Mouse (Mus musculus) heart, adult 2 months (tissue): Measurements from ENCODE around the gene Prdm11. TPM values are rescaled to one million over a fixed set of nuclear protein-coding genes. Genes with fewer than 3 reads are reported as not detected.

ENCODE experiments used
- DNase-seq, 2 experiments: peaks; one replicate each; pipeline ENCODE4 v3.0.0; 2021
- H3K27ac ChIP-seq: fragments of 200-600 bp; 2 replicates; pipeline ENCODE4 v1.8.1; 2022
- H3K27me3 ChIP-seq: fragments of 200-500 bp; 2 replicates; pipeline ENCODE4 v1.6.1; 2012; ENCODE audit warnings: mild to moderate bottlenecking, low read length, inconsistent platforms, mixed read lengths; ENCODE audit not compliant: control insufficient read depth, insufficient read depth
- H3K36me3 ChIP-seq: fragments of 200-500 bp; 2 replicates; pipeline ENCODE4 v1.6.1; 2012; ENCODE audit warnings: low read length, inconsistent platforms; ENCODE audit not compliant: control insufficient read depth, insufficient read depth
- H3K4me1 ChIP-seq: fragments of 200-500 bp; 2 replicates; pipeline ENCODE4 v1.6.1; 2011; ENCODE audit warnings: low read length; ENCODE audit not compliant: control insufficient read depth, insufficient read depth
- H3K4me3 ChIP-seq: fragments of 200-600 bp; 2 replicates; pipeline ENCODE4 v1.8.1; 2022
- H3K79me2 ChIP-seq: fragments of 200-500 bp; replicated peaks from 2 replicates; pipeline ENCODE4 v1.6.1; 2012; ENCODE audit warnings: mild to moderate bottlenecking, inconsistent platforms, low read length, moderate library complexity, mixed read lengths; ENCODE audit not compliant: control insufficient read depth, insufficient read depth
- H3K9ac ChIP-seq: fragments of 200-500 bp; 2 replicates; pipeline ENCODE4 v1.6.1; 2012; ENCODE audit warnings: low read depth, mild to moderate bottlenecking, control low read depth, inconsistent platforms, low read length, mixed read lengths
- CTCF ChIP-seq: fragments of 200-600 bp; IDR thresholded peaks from 2 replicates; pipeline ENCODE4 v1.8.1; 2022; ENCODE audit warnings: antibody characterized with exemption, mild to moderate bottlenecking, moderate library complexity
- EP300 ChIP-seq: fragments of 200-500 bp; IDR thresholded peaks from 2 replicates; pipeline ENCODE4 v1.6.1; 2011; ENCODE audit warnings: low read depth, low read length, control low read depth; ENCODE audit not compliant: insufficient read depth
- POLR2A ChIP-seq: fragments of 200-500 bp; IDR thresholded peaks from 2 replicates; pipeline ENCODE4 v1.6.1; 2011; ENCODE audit warnings: mild to moderate bottlenecking, low read depth, low read length, control low read depth; ENCODE audit not compliant: insufficient read depth
- WGBS: fragments of 180-500 bp; shearing (Covaris S2); methylation state at CpG from one replicate; pipeline ENCODE4 v1.1.7; 2018; 5-methylcytosine and 5-hydroxymethylcytosine counted together
- intact Hi-C: fragments of 180-260 bp; cut with DNase I; formaldehyde crosslinking; loops from one replicate; pipeline ENCODE4 v1.15.1; 2025
- polyA plus RNA-seq: library from polyadenylated mRNA; depleted of rRNA; stranded (reverse); fragments of >200 nt; gene quantifications from 2 replicates; pipeline ENCODE4 v1.2.3, GENCODE M21; 2012
- total RNA-seq, 2 experiments: library from RNA; stranded (reverse); gene quantifications; 2 replicates each; pipeline ENCODE4 v1.2.3; 2021

The Prdm11 gene
- total and polyA plus RNA-seq, 3 experiments: 4.4 to 9.5 (median 7.9) TPM

DNA sequence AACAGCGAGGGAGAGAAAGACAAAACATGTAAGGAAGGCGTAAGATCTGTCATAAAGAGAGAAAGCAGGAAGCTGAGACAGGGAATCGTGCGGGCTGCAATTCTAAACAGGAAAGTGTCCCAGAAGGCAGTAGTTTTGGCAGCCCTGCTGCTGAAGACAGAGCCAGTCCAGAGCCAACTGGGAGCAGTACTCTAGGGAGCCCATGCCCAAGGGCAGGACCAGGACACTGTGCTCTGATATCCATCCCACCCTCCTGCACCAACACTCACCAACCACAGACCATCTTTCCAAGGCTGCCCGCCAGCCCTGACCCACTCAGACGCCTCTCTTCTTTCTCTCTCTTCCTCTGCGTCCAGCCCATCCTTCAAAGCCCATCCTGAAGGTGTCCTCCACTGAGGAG is 5.1 kb downstream of the Prdm11 start:
- H3K36me3 ChIP-seq: no peaks in the 10 kb centered on the region
- peak in 1 of 2 experiments; percentile 50 for DNase-seq
- peak overlapping the region; percentile 45 for H3K27ac ChIP-seq
- WGBS: 27% methylated on average over 7 of the region's 7 CpGs
- intact Hi-C loops: loop anchor here (1.0 kb wide), 1 partner anchor 16 kb away; no protein-coding TSS in a partner anchor
- H3K79me2 ChIP-seq: no peaks in the 10 kb centered on the region
- no peaks in the 10 kb centered on the region for H3K27me3 ChIP-seq
- TF ChIP-seq POLR2A (no peak), CTCF (no peak), EP300 (no peak)
- no peak overlapping the region for H3K9ac ChIP-seq
- peaks cover 9% of the 10 kb centered on the region for H3K4me1 ChIP-seq
- no peak overlapping the region for H3K4me3 ChIP-seq

DNA sequence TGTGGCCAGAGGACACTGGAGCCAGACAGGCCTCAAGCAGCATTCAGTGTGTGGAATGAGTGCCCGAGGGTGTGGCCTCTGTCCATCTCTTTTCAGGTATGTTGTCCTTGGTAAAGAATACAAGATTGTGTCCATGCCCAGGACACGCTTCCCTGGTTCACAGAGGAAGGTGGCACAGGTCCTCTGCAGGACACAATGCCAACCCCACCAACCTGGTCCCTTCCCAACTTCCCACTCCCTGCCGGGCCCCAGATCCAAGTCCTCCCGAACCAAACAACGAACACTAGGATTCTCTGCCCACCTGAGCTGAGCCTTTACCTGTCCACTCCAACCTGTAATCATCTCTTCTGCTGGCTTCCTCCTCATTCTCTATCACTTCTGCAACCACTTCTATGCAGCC is 6.3 kb downstream of the Prdm11 start:
- H3K4me3 ChIP-seq: no peak overlapping the region
- no peak overlapping the region for H3K9ac ChIP-seq
- no peaks in the 10 kb centered on the region for H3K27me3 ChIP-seq
- TF ChIP-seq EP300: no peak
- no peak for TF ChIP-seq POLR2A
- no peak for TF ChIP-seq CTCF
- DNase-seq: no peak
- no peak overlapping the region for H3K27ac ChIP-seq
- no peaks in the 10 kb centered on the region for H3K36me3 ChIP-seq
- WGBS: 86% methylated on average over 5 of the region's 5 CpGs
- intact Hi-C loops: loop anchor here (1.0 kb wide), 1 partner anchor 18 kb away; no protein-coding TSS in a partner anchor
- H3K4me1 ChIP-seq: peaks cover 5% of the 10 kb centered on the region
- no peaks in the 10 kb centered on the region for H3K79me2 ChIP-seq

DNA sequence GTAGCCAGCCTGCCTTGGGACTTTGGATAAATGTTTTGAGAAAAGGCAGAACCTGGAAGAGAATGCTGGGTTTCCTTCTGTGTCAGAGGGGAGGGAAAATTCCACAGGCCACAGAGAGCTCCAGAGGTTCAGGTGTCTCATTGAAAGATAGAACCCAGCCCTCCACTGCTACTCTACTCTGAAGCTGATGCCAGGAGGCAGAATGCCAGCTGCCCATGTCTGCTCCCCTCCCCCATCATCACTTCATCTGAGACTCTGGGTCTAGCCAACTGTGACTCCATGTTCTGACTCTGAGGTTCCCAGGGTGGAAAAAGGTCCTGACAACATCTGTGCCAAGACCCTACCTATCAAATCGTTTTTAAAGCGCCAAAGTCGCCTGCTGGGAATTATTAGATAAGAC is 6.9 kb downstream of the Prdm11 start:
- H3K4me3 ChIP-seq: no peak overlapping the region
- H3K79me2 ChIP-seq: no peaks in the 10 kb centered on the region
- H3K4me1 ChIP-seq: peaks cover 5% of the 10 kb centered on the region
- DNase-seq: no peak
- TF ChIP-seq CTCF: no peak
- no peak for TF ChIP-seq EP300
- no peak for TF ChIP-seq POLR2A
- intact Hi-C loops: no loop called here
- no peaks in the 10 kb centered on the region for H3K36me3 ChIP-seq
- H3K27ac ChIP-seq: no peak overlapping the region
- H3K27me3 ChIP-seq: no peaks in the 10 kb centered on the region
- H3K9ac ChIP-seq: no peak overlapping the region
- WGBS: 58% methylated on average over 3 of the region's 3 CpGs

DNA sequence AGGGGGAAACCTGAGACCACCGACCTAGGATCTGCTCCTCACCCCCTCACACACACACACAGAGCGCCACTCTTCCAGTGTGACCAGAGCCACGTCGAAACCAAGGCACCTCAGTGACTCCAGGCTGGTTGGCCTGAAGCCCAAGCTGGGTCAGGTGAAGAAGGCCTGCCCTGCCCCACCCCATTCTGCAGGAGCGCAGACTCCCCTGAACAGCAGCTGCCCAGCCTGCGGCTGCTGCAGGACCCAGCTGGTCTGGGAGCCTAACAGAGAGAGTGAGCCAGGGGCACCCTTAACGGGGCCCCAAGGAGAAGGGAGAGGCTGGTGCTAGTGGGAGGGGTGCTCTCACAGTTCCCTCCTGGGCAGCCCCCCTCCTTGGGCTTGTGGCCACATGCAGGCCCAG is 10.3 kb downstream of the Prdm11 start:
- WGBS: 60% methylated on average over 7 of the region's 7 CpGs
- Histone ChIP-seq H3K79me2 (no peaks in the 10 kb centered on the region), H3K4me1 (peaks cover 3% of the 10 kb centered on the region; the same call in 1 of the 2 replicates), H3K27me3 (no peaks in the 10 kb centered on the region), H3K9ac (no peak overlapping the region), H3K27ac (peak overlapping the region; percentile 16; the same call in 1 of the 2 replicates), H3K36me3 (no peaks in the 10 kb centered on the region), H3K4me3 (no peak overlapping the region)
- DNase-seq: no peak
- intact Hi-C loops: no loop called here
- TF ChIP-seq EP300: no peak
- no peak for TF ChIP-seq CTCF
- 0 out of 2 replicates have a peak, but pooled peaks have one; percentile 20 for TF ChIP-seq POLR2A

DNA sequence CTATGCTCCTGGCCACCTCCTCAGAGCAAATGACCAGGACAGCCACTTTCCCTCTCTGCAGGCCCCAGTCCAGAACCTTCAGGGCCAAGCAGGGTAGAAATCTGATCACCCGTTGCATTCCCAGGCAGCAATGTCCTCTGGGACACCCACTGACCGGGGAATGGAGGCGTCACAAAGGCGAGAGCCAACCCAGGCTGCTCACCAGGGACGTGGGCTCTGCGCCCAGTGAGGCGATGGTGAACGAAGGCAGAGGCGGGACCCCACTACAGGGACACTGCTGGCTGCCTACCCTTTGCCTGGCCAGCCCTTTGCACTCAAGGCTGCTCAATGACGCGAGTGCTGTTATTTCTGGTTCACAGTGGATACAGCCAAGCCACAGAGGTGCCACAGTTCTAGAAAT is 13.3 kb downstream of the Prdm11 start:
- Histone ChIP-seq H3K36me3 (no peaks in the 10 kb centered on the region), H3K79me2 (no peaks in the 10 kb centered on the region), H3K27me3 (no peaks in the 10 kb centered on the region), H3K4me1 (peaks cover 19% of the 10 kb centered on the region), H3K4me3 (no peak overlapping the region), H3K27ac (peak overlapping the region; percentile 92), H3K9ac (peak overlapping the region; percentile 41)
- DNase-seq: peak; percentile 75 to 89
- WGBS: 34% methylated on average over 11 of the region's 11 CpGs
- intact Hi-C loops: no loop called here
- TF ChIP-seq EP300 (peak; percentile 78; the same call in 1 of the 2 replicates), CTCF (no peak)

DNA sequence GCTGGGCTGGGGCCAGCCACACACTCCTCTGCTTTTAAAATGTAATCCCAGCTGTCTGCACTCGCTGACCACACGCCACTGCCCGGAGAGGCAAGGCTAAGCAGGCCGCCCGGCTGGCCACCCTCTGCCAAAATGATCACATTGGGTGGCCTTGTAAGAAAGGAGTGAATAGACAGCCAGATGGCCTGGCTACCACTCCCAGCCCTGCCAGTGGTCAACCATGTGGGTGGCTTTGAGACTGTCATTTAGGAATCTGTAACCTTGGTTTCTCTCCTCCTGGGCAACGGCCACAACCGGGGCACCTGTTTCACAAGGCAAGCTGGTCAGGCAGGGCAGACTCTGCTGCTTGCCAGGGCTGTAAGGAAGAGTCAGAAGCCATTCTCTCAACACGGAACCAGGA is 13.9 kb downstream of the Prdm11 start:
- no peak for TF ChIP-seq CTCF
- peak; percentile 42; the same call in 1 of the 2 replicates for TF ChIP-seq EP300
- TF ChIP-seq POLR2A: no peak
- no peaks in the 10 kb centered on the region for H3K79me2 ChIP-seq
- no peaks in the 10 kb centered on the region for H3K27me3 ChIP-seq
- peak overlapping the region; percentile 92 for H3K27ac ChIP-seq
- H3K36me3 ChIP-seq: no peaks in the 10 kb centered on the region
- H3K9ac ChIP-seq: peak overlapping the region; percentile 41
- H3K4me3 ChIP-seq: 0 out of 2 replicates have a peak overlapping the region, but pooled peaks have one; percentile 2
- intact Hi-C loops: no loop called here
- peaks cover 19% of the 10 kb centered on the region for H3K4me1 ChIP-seq
- peak; percentile 52 to 67 for DNase-seq
- WGBS: 44% methylated on average over 8 of the region's 8 CpGs
